Mouse (Mus musculus): ENCODE data around the gene Apbb1ip.

Gene Apbb1ip

DNA sequence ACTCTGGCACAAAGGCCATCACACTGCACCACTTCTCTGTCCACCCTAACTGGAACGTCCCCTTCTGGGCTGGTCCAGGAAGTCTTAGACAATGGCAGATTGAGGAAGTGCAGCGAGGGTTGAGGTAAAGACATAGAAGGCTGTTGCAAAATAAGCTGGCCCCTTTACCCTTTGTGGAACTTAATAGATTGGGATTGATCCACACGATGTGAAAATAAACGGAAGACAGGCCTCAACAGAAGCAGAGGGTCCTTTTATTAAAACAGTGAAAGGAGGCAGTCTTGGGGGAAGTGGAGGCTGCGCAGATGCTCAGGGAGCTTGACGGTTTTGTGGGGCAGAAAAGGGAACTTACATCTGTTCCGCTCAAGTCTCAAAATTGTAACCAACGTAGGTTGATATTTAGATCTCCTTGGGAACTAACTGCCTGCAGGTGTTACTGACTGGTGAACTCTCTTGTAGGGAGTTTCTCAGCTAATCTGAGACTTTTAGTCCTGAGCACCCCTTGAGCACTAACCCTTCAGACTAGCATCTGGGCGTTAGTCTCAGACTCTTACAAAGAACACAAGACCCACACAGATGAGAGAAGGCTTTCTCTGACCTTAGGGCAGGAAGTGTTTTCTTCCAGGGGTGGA is at the start of gene Apbb1ip:
Apbb1ip (plus strand) TSS at position 546 of the 632 bp plus-strand sequence.
- in situ Hi-C loops (cut with MboI; ENCODE audit: low pct_unique_long_range_greater_than_20kb in 1 of 2, low sequenced_read_pairs in 2 of 2, unreplicated experiment in 1 of 2): loop anchor here in 1 of 2 experiments (25.0 kb wide), 1 partner anchor 89 kb away; no protein-coding TSS in a partner anchor

DNA sequence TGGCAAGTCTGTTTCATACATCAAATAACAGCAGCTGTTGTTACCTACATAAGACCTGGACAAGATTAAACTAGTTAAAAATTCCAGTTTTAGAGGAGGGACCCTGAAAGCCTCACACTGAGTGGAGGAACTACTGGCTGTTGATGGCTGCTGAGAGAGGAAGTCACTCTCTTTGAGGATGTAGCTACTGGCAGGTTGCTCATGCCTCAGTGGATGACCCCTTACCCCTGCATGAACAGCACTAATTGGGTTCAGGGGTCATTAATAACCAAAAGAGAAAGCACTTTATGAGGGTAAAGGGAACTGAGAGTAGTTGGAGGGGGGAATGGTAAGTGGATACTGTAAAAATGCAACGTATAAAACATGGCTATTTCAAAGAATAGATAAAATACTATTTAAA is 46.8 kb upstream of the Apbb1ip start:
- in situ Hi-C loops (cut with MboI; ENCODE audit: low pct_unique_long_range_greater_than_20kb in 1 of 2, low sequenced_read_pairs in 2 of 2, unreplicated experiment in 1 of 2): no loop called here

DNA sequence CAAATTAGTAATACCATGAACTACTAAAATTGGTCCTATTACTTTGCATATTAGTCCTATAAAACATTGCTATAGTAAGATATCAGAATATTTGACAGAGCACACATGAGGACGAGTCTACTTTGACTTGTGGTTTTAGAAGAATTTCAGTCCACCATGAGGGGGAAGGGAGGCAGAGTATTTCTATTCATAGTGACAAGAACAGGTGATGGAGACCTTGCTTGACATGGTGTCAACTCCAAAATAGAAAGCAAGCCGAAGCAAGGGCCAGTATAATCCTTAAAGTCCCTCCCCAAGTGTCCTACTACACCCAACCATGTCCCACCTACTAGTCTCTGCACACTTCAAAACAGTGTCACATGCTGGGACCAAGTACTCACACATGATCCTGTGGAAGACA is 37.8 kb upstream of the Apbb1ip start:
- in situ Hi-C loops (cut with MboI; ENCODE audit: low pct_unique_long_range_greater_than_20kb in 1 of 2, low sequenced_read_pairs in 2 of 2, unreplicated experiment in 1 of 2): no loop called here

DNA sequence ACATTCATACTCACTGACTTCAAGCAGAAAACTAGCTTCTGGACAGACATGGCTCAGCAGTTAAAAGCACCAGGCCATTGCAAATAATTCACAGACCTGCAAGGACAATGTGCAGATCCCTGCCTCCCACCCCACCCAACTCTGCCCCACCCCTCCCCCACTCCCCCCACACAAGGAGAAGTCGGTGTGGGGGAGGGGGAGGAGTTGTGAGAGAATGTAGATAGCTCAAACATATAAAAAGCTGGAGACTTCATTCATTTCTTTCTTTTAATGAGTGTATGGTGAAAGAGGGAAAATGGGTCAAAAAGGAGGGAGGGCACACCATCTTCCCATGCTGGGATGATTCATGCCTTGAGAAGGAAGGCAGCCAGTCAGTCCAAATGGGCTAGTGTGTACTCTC is 34.5 kb upstream of the Apbb1ip start:
- in situ Hi-C loops (cut with MboI; ENCODE audit: low pct_unique_long_range_greater_than_20kb in 1 of 2, low sequenced_read_pairs in 2 of 2, unreplicated experiment in 1 of 2): no loop called here

DNA sequence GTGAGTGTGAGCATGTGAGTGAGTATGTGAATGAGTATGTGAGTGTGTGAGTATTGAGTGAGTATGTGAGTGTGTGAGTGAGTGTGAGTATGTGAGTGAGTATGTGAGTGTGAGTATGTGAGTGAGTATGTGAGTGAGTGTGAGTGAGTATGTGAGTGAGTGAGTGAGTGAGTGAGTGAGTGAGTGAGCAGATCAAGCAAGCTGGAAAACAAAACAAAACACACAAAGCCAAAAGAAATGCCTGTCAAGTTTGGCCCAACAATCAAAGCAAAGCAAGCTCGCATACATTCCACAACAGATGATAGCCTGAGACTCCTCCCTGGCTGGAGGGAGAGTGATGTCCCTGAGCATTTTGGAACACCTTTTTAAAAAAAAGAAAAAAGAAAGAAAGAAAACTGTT is 33.5 kb upstream of the Apbb1ip start:
- in situ Hi-C loops (cut with MboI; ENCODE audit: low pct_unique_long_range_greater_than_20kb in 1 of 2, low sequenced_read_pairs in 2 of 2, unreplicated experiment in 1 of 2): no loop called here

DNA sequence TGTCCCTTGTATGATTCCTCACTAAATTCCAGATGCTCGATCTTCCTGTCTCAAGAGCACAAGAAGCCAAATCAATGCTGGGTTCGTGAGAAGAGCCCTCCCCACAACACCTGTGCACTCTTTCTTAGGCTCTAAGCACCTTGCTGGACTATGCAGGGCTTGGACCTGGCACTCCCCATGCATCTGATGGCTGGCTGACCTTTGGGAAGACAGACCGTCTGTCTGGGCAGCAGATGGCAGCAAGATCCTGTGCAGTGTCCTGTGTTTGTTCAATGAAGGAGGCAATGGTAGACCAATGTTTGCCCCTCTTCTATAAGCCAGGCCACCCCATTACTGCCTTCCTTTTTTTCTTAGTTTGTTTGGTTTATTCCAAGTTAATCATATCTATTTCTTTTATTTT is 32.7 kb upstream of the Apbb1ip start:
- in situ Hi-C loops (cut with MboI; ENCODE audit: low pct_unique_long_range_greater_than_20kb in 1 of 2, low sequenced_read_pairs in 2 of 2, unreplicated experiment in 1 of 2): no loop called here

DNA sequence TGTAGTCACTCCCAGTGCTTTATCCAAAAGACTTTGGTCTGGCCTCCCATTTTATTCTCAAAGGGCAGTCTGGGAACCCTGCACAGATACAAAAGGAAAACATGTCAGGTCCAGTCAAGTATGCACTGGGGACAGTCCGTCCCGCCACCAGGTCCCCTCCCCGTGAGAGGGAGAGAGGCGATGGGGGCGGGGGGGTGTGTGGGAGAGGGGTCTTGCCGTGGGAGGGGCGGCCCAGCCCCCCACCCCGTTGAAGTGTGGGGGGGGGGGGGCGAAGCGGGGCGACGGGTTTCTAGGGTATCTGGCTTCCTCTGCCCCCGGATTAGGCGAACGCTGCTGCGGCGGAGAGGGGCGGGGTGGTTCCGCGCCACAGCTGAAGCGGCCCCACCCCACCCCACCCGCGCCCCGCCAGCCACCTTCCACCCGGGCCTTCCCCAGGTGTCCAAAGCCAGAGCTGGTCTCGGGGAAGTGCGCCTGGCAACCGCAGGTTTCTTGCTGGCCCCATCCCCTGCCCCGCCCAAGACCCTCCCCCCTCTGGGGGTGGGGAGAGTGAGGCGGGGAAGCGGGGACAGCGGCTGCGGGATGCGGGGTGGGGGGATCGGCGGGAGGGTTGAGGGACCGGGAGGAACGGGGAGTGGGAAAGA is 29.7 kb upstream of the Apbb1ip start:
- in situ Hi-C loops (cut with MboI; ENCODE audit: low pct_unique_long_range_greater_than_20kb in 1 of 2, low sequenced_read_pairs in 2 of 2, unreplicated experiment in 1 of 2): no loop called here

DNA sequence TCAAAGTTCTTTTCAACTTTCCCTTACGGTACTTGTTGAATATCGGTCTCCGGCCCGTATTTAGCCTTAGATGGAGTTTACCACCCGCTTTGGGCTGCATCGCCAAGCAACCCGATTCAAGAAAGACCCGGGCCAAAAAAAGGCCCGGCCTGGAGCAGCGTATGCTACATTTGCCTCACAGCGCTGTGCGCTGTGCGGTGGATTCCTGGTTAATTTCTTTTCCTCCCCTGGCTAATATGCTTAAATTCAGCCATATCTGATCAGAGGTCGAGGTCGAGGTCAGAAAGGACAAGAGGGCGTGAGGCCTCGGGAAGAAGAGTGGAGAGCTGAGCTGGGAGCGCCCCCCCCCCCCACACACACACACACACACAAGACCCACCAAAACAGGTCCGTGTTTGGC is 29.0 kb upstream of the Apbb1ip start:
- in situ Hi-C loops (cut with MboI; ENCODE audit: low pct_unique_long_range_greater_than_20kb in 1 of 2, low sequenced_read_pairs in 2 of 2, unreplicated experiment in 1 of 2): no loop called here

DNA sequence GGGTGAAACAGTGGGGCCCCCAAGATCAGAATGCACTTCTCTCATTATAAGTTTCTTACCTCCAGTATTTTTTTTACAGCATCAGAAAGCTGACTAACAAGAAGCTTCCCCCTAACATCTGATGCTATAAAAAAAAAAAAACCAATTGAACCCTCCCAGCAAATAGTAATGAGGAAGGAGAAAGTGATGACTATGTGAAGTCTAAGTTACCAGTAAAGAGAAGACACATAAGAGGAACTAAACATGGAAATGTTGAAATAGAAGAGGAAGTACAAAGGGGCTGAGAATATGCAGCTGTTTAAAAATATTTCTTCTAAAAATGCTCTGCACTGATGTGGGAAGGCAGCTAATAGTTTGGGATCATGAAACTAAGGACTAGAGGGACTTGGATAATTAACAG is 27.1 kb upstream of the Apbb1ip start:
- in situ Hi-C loops (cut with MboI; ENCODE audit: low pct_unique_long_range_greater_than_20kb in 1 of 2, low sequenced_read_pairs in 2 of 2, unreplicated experiment in 1 of 2): no loop called here

DNA sequence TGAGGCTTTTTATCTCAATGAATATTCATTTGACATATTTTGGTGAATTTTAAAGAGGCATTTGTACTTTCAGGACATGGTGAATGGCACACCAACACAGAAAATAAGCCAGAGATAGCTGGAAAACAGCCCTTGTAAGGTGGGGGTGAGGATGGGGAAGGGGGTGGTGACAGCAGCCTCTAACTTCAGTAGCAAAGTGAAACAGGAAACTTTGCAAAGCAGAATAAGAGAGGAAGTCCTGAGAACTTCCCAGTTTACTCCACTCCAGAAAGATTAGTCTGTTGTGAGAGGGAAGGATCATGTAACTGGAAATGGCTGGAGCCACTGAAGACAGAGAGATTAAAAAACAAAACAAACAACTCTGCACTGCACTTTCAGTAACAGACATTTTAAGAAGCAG is 26.0 kb upstream of the Apbb1ip start:
- in situ Hi-C loops (cut with MboI; ENCODE audit: low pct_unique_long_range_greater_than_20kb in 1 of 2, low sequenced_read_pairs in 2 of 2, unreplicated experiment in 1 of 2): no loop called here

DNA sequence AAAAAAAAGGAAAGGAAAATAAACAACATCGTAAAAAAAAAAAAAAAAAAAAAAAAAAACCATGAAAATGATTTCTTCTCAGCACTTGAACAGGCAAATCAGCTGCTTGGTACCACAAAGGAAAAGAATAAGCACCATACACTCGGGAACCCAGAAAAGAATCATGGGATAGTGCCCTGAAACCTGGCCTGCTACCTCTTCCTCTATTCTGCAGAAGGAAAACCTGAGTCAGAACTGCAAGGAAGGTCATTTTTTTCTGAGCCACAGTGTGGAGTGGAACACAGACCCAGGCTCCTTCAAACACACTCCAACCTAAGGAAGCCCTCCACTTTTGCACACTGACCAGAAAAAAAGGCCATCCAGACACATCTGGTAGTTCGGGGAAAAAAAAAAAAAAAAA is 24.1 kb upstream of the Apbb1ip start:
- in situ Hi-C loops (cut with MboI; ENCODE audit: low pct_unique_long_range_greater_than_20kb in 1 of 2, low sequenced_read_pairs in 2 of 2, unreplicated experiment in 1 of 2): loop anchor here in 1 of 2 experiments (25.0 kb wide), 1 partner anchor 113 kb away; no protein-coding TSS in a partner anchor

DNA sequence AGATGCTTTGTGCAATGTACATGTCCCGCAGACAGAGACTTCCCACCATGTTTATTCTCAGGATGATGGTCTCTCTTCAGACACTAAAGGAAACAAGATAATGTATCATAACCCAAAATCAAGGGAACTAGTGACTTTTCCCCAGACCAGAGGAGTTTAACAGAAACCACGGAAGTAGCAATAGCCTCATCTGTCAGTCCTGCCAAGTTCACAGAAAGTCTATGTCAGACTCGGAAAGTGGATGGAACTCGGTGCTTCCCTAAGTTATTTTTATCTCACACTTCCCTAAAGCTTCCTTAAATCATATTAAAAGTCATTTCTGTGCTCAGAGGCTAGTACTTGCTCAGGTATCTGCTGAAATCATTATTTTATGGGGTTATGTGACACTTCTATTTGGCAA is 21.4 kb upstream of the Apbb1ip start:
- in situ Hi-C loops (cut with MboI; ENCODE audit: low pct_unique_long_range_greater_than_20kb in 1 of 2, low sequenced_read_pairs in 2 of 2, unreplicated experiment in 1 of 2): loop anchor here in 1 of 2 experiments (25.0 kb wide), 1 partner anchor 110 kb away; no protein-coding TSS in a partner anchor

DNA sequence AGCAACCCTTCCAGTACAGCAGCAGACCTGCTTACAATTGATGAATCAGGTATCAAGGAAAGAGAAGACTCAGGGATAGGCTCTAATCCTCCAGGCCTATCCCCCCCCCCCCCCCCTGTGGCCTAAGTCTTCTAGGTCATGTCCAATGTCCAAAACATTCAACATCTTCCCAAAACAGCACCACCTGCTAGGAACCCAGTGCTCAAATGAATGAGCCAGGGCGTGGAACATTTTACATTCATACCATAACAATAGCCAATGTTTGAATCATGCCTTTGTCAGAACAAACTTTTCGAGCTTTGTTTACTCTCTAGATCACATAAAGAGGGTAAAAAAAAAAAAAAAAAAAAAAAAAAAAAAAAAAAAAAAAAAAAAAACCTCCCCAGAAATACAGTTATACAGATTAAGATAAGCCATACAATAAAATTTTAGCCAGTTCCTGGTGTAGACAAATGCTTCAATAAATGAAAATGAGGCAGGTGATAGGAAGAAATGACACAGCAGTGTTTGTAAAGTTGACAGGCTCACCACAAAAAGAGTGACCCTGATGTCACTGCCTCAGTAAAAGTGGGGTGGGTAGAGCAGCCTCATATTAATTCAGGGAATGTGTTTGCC is 20.3 kb upstream of the Apbb1ip start:
- in situ Hi-C loops (cut with MboI; ENCODE audit: low pct_unique_long_range_greater_than_20kb in 1 of 2, low sequenced_read_pairs in 2 of 2, unreplicated experiment in 1 of 2): loop anchor here in 1 of 2 experiments (25.0 kb wide), 1 partner anchor 109 kb away; no protein-coding TSS in a partner anchor

DNA sequence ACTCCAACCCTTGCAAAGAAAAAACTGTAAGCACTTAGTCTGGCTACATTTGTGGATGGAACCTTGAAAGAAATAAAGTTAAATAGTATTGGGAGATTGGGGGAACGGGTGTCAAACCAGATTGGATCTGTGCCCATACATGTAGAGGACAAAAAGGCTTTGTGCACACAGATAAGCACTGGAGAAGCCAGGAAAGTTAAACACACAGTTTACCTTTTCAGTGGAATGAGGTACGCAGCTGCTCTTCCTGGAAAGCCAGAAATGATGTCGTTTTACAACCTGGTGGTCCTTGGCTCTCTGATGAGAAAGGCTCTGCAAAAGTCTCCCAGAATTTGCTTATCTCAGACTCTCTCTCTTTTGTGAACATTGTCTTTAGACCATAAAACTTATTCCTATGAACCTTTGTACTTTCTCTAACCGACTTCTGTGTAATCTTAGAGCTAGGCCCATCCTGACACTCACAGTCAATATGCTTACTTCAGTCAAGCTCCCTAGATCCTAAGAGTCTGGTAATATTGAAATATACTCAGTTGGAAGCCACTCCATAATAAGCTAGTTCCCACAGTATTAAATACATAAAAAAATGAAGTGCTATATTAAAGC is 19.6 kb upstream of the Apbb1ip start:
- in situ Hi-C loops (cut with MboI; ENCODE audit: low pct_unique_long_range_greater_than_20kb in 1 of 2, low sequenced_read_pairs in 2 of 2, unreplicated experiment in 1 of 2): loop anchor here in 1 of 2 experiments (25.0 kb wide), 1 partner anchor 108 kb away; no protein-coding TSS in a partner anchor

DNA sequence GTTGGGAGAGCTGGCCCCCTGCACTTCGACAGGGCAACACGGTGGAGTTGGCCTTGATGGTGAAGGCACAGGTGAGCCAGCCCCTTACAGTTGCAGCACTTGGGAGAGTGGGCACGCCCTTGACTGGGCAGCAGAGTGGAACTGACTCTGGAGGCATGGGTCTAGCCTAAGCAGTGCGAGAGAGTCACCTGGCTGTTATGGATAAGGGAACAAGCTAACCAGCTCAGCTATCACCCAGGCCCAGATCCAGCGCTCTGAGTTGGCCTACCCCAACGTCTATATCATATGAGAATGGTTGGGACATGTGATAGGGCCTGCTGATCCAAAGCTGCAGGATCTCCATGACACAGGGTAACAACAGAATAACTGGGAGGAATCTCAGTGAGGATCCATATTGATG is 18.3 kb upstream of the Apbb1ip start:
- in situ Hi-C loops (cut with MboI; ENCODE audit: low pct_unique_long_range_greater_than_20kb in 1 of 2, low sequenced_read_pairs in 2 of 2, unreplicated experiment in 1 of 2): loop anchor here in 1 of 2 experiments (25.0 kb wide), 1 partner anchor 107 kb away; no protein-coding TSS in a partner anchor

DNA sequence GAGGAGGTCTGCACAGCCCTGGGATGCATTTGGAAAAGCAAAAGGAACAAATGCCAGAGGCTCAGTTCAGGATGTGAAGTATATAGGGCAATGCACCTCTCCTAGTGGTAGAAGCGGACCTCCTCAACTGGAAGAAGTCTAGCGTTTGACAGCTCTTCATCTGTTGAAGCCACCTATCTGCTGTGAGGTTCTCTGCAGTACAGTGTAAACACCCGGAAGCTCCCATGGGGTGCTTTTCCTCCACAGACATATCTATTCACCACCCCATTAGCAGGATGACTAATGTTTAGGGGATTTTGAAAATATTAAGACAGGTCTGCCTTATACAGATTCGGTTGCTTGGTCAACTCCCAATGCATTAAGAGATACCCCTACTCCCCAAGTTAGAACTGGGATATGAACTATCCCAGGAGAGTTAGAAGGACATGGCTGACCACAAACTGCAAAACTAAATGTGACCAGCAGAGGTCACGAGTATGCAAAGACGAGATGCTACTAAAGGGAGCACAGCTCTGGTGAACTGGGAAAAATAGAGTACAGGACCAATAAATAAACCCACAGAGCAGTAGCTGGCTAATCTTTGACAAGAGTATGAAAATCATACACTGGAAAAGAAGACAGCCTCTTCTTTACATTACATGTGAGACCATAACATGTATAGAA is 15.5 kb upstream of the Apbb1ip start:
- in situ Hi-C loops (cut with MboI; ENCODE audit: low pct_unique_long_range_greater_than_20kb in 1 of 2, low sequenced_read_pairs in 2 of 2, unreplicated experiment in 1 of 2): loop anchor here in 1 of 2 experiments (25.0 kb wide), 1 partner anchor 104 kb away; no protein-coding TSS in a partner anchor

DNA sequence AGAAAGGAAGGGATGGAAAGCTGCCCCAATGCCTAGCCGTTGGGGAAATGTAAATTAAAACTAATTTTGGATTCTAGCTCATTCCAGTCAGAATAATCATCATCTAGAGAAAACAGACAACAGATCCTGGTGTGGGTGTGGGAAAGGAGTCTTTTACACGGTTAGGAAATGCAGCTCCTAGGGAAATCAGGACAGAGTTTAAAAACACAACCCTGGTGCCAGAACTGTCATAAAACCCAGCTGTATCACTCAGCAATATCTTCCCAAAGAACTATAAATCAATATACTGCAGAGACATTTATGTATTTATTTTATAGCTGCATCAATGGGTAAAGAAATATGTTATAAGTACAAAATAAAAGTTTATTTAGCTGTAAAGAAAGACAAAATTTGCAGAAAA is 13.4 kb upstream of the Apbb1ip start:
- in situ Hi-C loops (cut with MboI; ENCODE audit: low pct_unique_long_range_greater_than_20kb in 1 of 2, low sequenced_read_pairs in 2 of 2, unreplicated experiment in 1 of 2): loop anchor here in 1 of 2 experiments (25.0 kb wide), 1 partner anchor 102 kb away; no protein-coding TSS in a partner anchor

DNA sequence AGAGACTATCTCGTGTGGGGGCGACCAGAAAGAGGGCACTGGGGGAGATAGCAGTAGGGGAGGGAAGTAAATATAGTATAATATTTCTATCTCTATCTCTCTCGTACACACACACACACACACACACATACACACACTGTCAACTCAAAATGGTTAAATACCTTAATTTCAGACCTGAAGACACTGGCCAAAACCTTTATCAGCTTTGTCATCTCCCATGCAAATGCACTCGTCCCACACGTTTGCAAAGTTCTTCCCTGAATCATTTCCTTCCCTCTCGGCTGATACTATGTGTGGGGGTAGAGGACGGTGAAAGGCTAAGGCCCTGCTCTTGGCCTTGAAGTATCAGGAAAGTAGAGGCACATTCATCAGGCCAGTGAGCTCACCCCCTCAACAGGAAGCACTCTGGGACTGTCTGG is 12.8 kb upstream of the Apbb1ip start:
- in situ Hi-C loops (cut with MboI; ENCODE audit: low pct_unique_long_range_greater_than_20kb in 1 of 2, low sequenced_read_pairs in 2 of 2, unreplicated experiment in 1 of 2): loop anchor here in 1 of 2 experiments (25.0 kb wide), 1 partner anchor 101 kb away; no protein-coding TSS in a partner anchor

Measured in mouse embryonic stem cell (cell line).